Mouse (Mus musculus) kidney, embryonic 14.5 days (tissue): ENCODE measurements around the gene Defb9. TPM values are rescaled to one million over a fixed set of nuclear protein-coding genes. Genes with fewer than 3 reads are reported as not detected.

Source experiments
- polyA plus RNA-seq: library from polyadenylated mRNA; unstranded; fragments of >200 nt; fragmentation: Nextera tagmentation; extraction: Ambion mirVana; gene quantifications from 2 replicates; pipeline ENCODE4 v1.2.1, GENCODE M21; 2014

Defb9 gene
- polyA plus RNA-seq, 1 experiment from 2014 or later: not detected

Other genes with a start within 250 kb of the Defb9 start
- gene Defa17, start 229.6 kb downstream of the Defb9 start, polyA plus RNA-seq: not detected in 2 replicates
- gene Defa34, start 219.6 kb downstream of the Defb9 start, polyA plus RNA-seq: not detected in 2 replicates
- not detected in 2 replicates for gene AY761184, start 181.8 kb downstream of the Defb9 start, polyA plus RNA-seq
- not detected in 2 replicates for gene Defa24, start 150.9 kb downstream of the Defb9 start, polyA plus RNA-seq
- not detected in 2 replicates for gene Defb50, start 61.9 kb downstream of the Defb9 start, polyA plus RNA-seq
- 0.86 TPM in 1 of 2 replicates, not detected in the other for gene Defb2, start 45.5 kb downstream of the Defb9 start, polyA plus RNA-seq
- gene Defb10, start 26.5 kb downstream of the Defb9 start, polyA plus RNA-seq: not detected in 2 replicates
- not detected in 2 replicates for gene Defb11, start 21.0 kb upstream of the Defb9 start, polyA plus RNA-seq
- gene Defb15, start 47.3 kb upstream of the Defb9 start, polyA plus RNA-seq: not detected in 2 replicates
- not detected in 2 replicates for gene Defb35, start 52.9 kb upstream of the Defb9 start, polyA plus RNA-seq
- gene Defb13, start 61.3 kb upstream of the Defb9 start, polyA plus RNA-seq: not detected in 2 replicates
- not detected in 2 replicates for gene Fam90a1a, start 73.3 kb upstream of the Defb9 start, polyA plus RNA-seq
- gene Ccdc70, start 84.4 kb upstream of the Defb9 start, polyA plus RNA-seq: not detected in 2 replicates
- gene Atp7b, start 174.9 kb upstream of the Defb9 start, polyA plus RNA-seq: 0.51 and 0.58 TPM in 2 replicates
- 16.5 and 35.8 TPM in 2 replicates for gene Alg11, start 175.3 kb upstream of the Defb9 start, polyA plus RNA-seq
- 0.10 TPM in 1 of 2 replicates, not detected in the other for gene Nek5, start 239.6 kb upstream of the Defb9 start, polyA plus RNA-seq